Mouse (Mus musculus): Measurements from ENCODE around the gene Letm1. TPM values are rescaled to one million over a fixed set of nuclear protein-coding genes. Genes with fewer than 3 reads are reported as not detected.

The Letm1 gene
- polyA plus RNA-seq, 1 experiment: 69.5 TPM

DNA sequence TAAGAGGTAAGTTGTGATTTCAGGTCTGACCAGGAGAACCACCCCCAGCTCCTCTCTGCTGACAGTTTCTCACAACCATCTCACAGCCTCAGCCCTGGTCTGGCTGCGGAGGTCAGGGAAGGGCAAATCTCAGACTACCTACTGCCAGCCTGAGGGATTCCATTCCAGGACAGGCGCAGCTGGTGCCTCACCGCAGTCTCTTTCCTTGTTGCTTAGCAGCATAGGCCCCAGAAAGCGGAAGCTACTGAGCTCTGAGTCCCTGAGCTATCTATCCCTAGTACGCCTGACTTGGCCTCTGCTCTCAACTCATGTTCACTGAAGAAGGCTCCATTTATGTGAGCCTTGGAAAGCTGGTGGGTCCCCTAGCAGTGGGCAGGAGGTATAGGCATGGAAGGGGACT is 64.2 kb downstream of the Letm1 start:
- no peak for DNase-seq
- peaks cover 16% of the 10 kb centered on the region; the same call in 1 of the 2 replicates for H3K27me3 ChIP-seq (ENCODE audit: control insufficient read depth, insufficient read depth, low read length)

GRCm38 (mm10) chr5:33716467-33716866 is 66.2 kb downstream of the Letm1 start:
- DNase-seq: no peak
- no peaks in the 10 kb centered on the region for H3K36me3 ChIP-seq (ENCODE audit: control insufficient read depth, insufficient read depth, low read length)
- WGBS: 78% methylated on average over 6 of the region's 6 CpGs
- no peak overlapping the region for H3K27ac ChIP-seq (ENCODE audit: control insufficient read depth, insufficient read depth, low read length)
- no peak overlapping the region for H3K4me3 ChIP-seq (ENCODE audit: control insufficient read depth, insufficient read depth, low read length)
- TF ChIP-seq CTCF (IDR thresholded peaks at IDR 0.05; ENCODE audit: borderline replicate concordance, control insufficient read depth, extremely low read depth, insufficient read depth, low read length, poor library complexity): no peak
- TF ChIP-seq POLR2A (IDR thresholded peaks at IDR 0.05; ENCODE audit: control insufficient read depth, extremely low read depth, insufficient read depth, low read length, poor library complexity): no peak
- H3K4me1 ChIP-seq (replicated peaks; ENCODE audit: control insufficient read depth, insufficient read depth, low read length): peaks cover 3% of the 10 kb centered on the region; the same call in 1 of the 2 replicates
- H3K27me3 ChIP-seq (ENCODE audit: control insufficient read depth, insufficient read depth, low read length): no peaks in the 10 kb centered on the region

More for the DNA sequence above, 64.2 kb downstream of the Letm1 start:
- Histone ChIP-seq H3K4me1 (replicated peaks; ENCODE audit: control insufficient read depth, insufficient read depth, low read length) (peaks cover 16% of the 10 kb centered on the region), H3K4me3 (ENCODE audit: control insufficient read depth, insufficient read depth, low read length) (no peak overlapping the region), H3K36me3 (ENCODE audit: control insufficient read depth, insufficient read depth, low read length) (no peaks in the 10 kb centered on the region), H3K27ac (ENCODE audit: control insufficient read depth, insufficient read depth, low read length) (no peak overlapping the region)
- no peak for TF ChIP-seq POLR2A (IDR thresholded peaks at IDR 0.05; ENCODE audit: control insufficient read depth, extremely low read depth, insufficient read depth, low read length, poor library complexity)
- TF ChIP-seq CTCF (IDR thresholded peaks at IDR 0.05; ENCODE audit: borderline replicate concordance, control insufficient read depth, extremely low read depth, insufficient read depth, low read length, poor library complexity): no peak
- WGBS: 69% methylated on average over 5 of the region's 5 CpGs

- DNase-seq: no peak
- 95% methylated on average over 2 of the region's 2 CpGs for whole genome bisulfite sequencing
- no peak for TF ChIP-seq POLR2A (IDR thresholded peaks at IDR 0.05; ENCODE audit: control insufficient read depth, extremely low read depth, insufficient read depth, low read length, poor library complexity)
- no peak for TF ChIP-seq CTCF (IDR thresholded peaks at IDR 0.05; ENCODE audit: borderline replicate concordance, control insufficient read depth, extremely low read depth, insufficient read depth, low read length, poor library complexity)
- Histone ChIP-seq H3K27ac (ENCODE audit: control insufficient read depth, insufficient read depth, low read length) (no peak overlapping the region), H3K4me1 (replicated peaks; ENCODE audit: control insufficient read depth, insufficient read depth, low read length) (no peaks in the 10 kb centered on the region), H3K36me3 (ENCODE audit: control insufficient read depth, insufficient read depth, low read length) (no peaks in the 10 kb centered on the region), H3K4me3 (ENCODE audit: control insufficient read depth, insufficient read depth, low read length) (no peak overlapping the region), H3K27me3 (ENCODE audit: control insufficient read depth, insufficient read depth, low read length) (no peaks in the 10 kb centered on the region)
These were observed 67.4 kb downstream of the Letm1 start for GRCm38 (mm10) chr5:33715182-33715581.

DNA sequence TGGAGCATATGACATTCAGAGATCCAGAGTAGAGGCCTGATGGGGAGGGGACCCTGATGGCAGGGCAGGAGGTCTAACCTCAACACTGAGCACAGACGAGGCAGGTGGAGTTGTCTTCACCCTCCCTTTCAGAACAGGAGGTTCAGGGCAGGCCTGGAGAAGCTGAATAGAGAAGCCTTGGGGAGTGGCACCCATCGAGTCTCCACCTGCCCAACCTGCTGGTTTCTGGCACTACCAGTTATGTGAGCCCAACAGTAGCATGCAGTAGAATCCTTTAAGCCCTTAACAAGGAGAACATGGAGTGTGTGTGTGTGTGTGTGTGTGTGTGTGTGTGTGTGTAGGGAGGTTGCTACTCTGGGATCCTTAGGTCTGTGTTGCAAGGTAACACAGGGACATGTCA is 70.1 kb downstream of the Letm1 start:
- no peak for TF ChIP-seq CTCF (IDR thresholded peaks at IDR 0.05; ENCODE audit: borderline replicate concordance, control insufficient read depth, extremely low read depth, insufficient read depth, low read length, poor library complexity)
- no peak for TF ChIP-seq POLR2A (IDR thresholded peaks at IDR 0.05; ENCODE audit: control insufficient read depth, extremely low read depth, insufficient read depth, low read length, poor library complexity)
- no peaks in the 10 kb centered on the region for H3K4me1 ChIP-seq (replicated peaks; ENCODE audit: control insufficient read depth, insufficient read depth, low read length)
- H3K36me3 ChIP-seq (ENCODE audit: control insufficient read depth, insufficient read depth, low read length): no peaks in the 10 kb centered on the region
- WGBS: 88% methylated on average over 2 of the region's 2 CpGs
- no peak overlapping the region for H3K27ac ChIP-seq (ENCODE audit: control insufficient read depth, insufficient read depth, low read length)
- H3K27me3 ChIP-seq (ENCODE audit: control insufficient read depth, insufficient read depth, low read length): no peaks in the 10 kb centered on the region
- H3K4me3 ChIP-seq (ENCODE audit: control insufficient read depth, insufficient read depth, low read length): no peak overlapping the region
- no peak for DNase-seq

DNA sequence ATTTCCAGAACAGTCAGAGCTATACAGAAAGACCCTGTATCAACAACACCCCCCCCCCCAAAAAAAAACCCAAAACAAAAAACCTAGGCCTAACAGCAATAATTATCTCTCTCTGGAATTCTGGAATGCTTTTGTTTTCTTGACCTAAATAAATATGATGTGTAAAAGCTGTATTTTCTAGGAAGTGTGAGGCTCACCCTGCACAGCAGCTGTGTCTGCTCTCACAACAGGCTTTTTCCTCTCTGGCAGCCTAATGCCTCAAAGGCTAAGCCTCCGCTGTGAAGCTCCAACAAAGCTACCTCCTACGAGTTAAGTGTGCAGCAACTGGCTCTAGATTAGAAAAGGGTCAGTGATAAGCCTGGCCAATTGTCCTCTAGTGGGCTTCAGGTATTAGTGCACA is 73.6 kb downstream of the Letm1 start:
- WGBS: 92% methylated on average over 2 of the region's 2 CpGs
- Histone ChIP-seq H3K4me3 (ENCODE audit: control insufficient read depth, insufficient read depth, low read length) (no peak overlapping the region), H3K27ac (ENCODE audit: control insufficient read depth, insufficient read depth, low read length) (no peak overlapping the region), H3K36me3 (ENCODE audit: control insufficient read depth, insufficient read depth, low read length) (no peaks in the 10 kb centered on the region), H3K4me1 (replicated peaks; ENCODE audit: control insufficient read depth, insufficient read depth, low read length) (no peaks in the 10 kb centered on the region), H3K27me3 (ENCODE audit: control insufficient read depth, insufficient read depth, low read length) (no peaks in the 10 kb centered on the region)
- DNase-seq: no peak
- TF ChIP-seq POLR2A (IDR thresholded peaks at IDR 0.05; ENCODE audit: control insufficient read depth, extremely low read depth, insufficient read depth, low read length, poor library complexity): no peak
- TF ChIP-seq CTCF (IDR thresholded peaks at IDR 0.05; ENCODE audit: borderline replicate concordance, control insufficient read depth, extremely low read depth, insufficient read depth, low read length, poor library complexity): no peak

GRCm38 (mm10) chr5:33707163-33707562 is 75.5 kb downstream of the Letm1 start:
- no peaks in the 10 kb centered on the region for H3K27me3 ChIP-seq (ENCODE audit: control insufficient read depth, insufficient read depth, low read length)
- no peak overlapping the region for H3K4me3 ChIP-seq (ENCODE audit: control insufficient read depth, insufficient read depth, low read length)
- TF ChIP-seq CTCF (IDR thresholded peaks at IDR 0.05; ENCODE audit: borderline replicate concordance, control insufficient read depth, extremely low read depth, insufficient read depth, low read length, poor library complexity) (no peak), POLR2A (IDR thresholded peaks at IDR 0.05; ENCODE audit: control insufficient read depth, extremely low read depth, insufficient read depth, low read length, poor library complexity) (no peak)
- no peak for DNase-seq
- H3K36me3 ChIP-seq (ENCODE audit: control insufficient read depth, insufficient read depth, low read length): no peaks in the 10 kb centered on the region
- WGBS: 89% methylated on average over 4 of the region's 4 CpGs
- H3K27ac ChIP-seq (ENCODE audit: control insufficient read depth, insufficient read depth, low read length): no peak overlapping the region
- H3K4me1 ChIP-seq (replicated peaks; ENCODE audit: control insufficient read depth, insufficient read depth, low read length): no peaks in the 10 kb centered on the region

GRCm38 (mm10) chr5:33706350-33706629 is 76.3 kb downstream of the Letm1 start:
- 100% methylated on average over 1 of the region's 1 CpGs for WGBS
- DNase-seq: no peak
- no peak overlapping the region for H3K4me3 ChIP-seq (ENCODE audit: control insufficient read depth, insufficient read depth, low read length)
- TF ChIP-seq POLR2A (IDR thresholded peaks at IDR 0.05; ENCODE audit: control insufficient read depth, extremely low read depth, insufficient read depth, low read length, poor library complexity) (no peak), CTCF (IDR thresholded peaks at IDR 0.05; ENCODE audit: borderline replicate concordance, control insufficient read depth, extremely low read depth, insufficient read depth, low read length, poor library complexity) (no peak)
- no peak overlapping the region for H3K27ac ChIP-seq (ENCODE audit: control insufficient read depth, insufficient read depth, low read length)
- H3K27me3 ChIP-seq (ENCODE audit: control insufficient read depth, insufficient read depth, low read length): no peaks in the 10 kb centered on the region
- no peaks in the 10 kb centered on the region for H3K36me3 ChIP-seq (ENCODE audit: control insufficient read depth, insufficient read depth, low read length)
- no peaks in the 10 kb centered on the region for H3K4me1 ChIP-seq (replicated peaks; ENCODE audit: control insufficient read depth, insufficient read depth, low read length)

Data from thymus, adult 2 months (tissue).